Mouse (Mus musculus) hindbrain, embryonic 13.5 days (tissue): ENCODE results near the gene Stk24. TPM values are rescaled to one million over a fixed set of nuclear protein-coding genes. Genes with fewer than 3 reads are reported as not detected.
A peak's percentile ranks its signal among the peaks of the same experiment; 100 is the strongest.

Experiments
- ATAC-seq: fragments of 200-750 bp; cut with Nextera tagmentation; 2 replicates; pipeline ENCODE4 v1.8.0; 2017; ENCODE audit warnings: moderate TSS enrichment; ENCODE audit not compliant: low FRiP score
- H3K27ac ChIP-seq: fragments of 300-500 bp; sonication (generic); 2 replicates; pipeline ENCODE4 v1.5.1; 2015; ENCODE audit warnings: inconsistent platforms, mild to moderate bottlenecking, moderate library complexity
- H3K27me3 ChIP-seq: fragments of 300-500 bp; sonication (generic); 2 replicates; pipeline ENCODE4 v1.6.1; 2015; ENCODE audit warnings: mild to moderate bottlenecking, inconsistent platforms
- H3K36me3 ChIP-seq: fragments of 300-500 bp; sonication (generic); 2 replicates; pipeline ENCODE4 v1.6.1; 2015; ENCODE audit warnings: mild to moderate bottlenecking, inconsistent platforms
- H3K4me1 ChIP-seq: fragments of 300-500 bp; sonication (generic); replicated peaks from 2 replicates; pipeline ENCODE4 v1.6.1; 2015; ENCODE audit warnings: inconsistent platforms
- H3K4me2 ChIP-seq: fragments of 300-500 bp; sonication (generic); 2 replicates; pipeline ENCODE4 v1.6.1; 2015; ENCODE audit warnings: inconsistent platforms, mild to moderate bottlenecking, moderate library complexity
- H3K4me3 ChIP-seq: fragments of 300-500 bp; sonication (generic); 2 replicates; pipeline ENCODE4 v1.5.1; 2015; ENCODE audit warnings: mild to moderate bottlenecking, inconsistent platforms
- H3K9ac ChIP-seq: fragments of 300-500 bp; sonication (generic); 2 replicates; pipeline ENCODE4 v1.6.1; 2015; ENCODE audit warnings: mild to moderate bottlenecking, inconsistent platforms
- H3K9me3 ChIP-seq: fragments of 300-500 bp; sonication (generic); 2 replicates; pipeline ENCODE4 v1.6.1; 2016; ENCODE audit warnings: inconsistent platforms
- WGBS: fragments of 180-500 bp; shearing (Covaris S2); methylation state at CpG from one replicate; pipeline ENCODE4 v1.1.7; 2015; 5-methylcytosine and 5-hydroxymethylcytosine counted together
- polyA plus RNA-seq: library from polyadenylated mRNA; unstranded; fragments of >200 nt; fragmentation: Nextera tagmentation; extraction: Ambion mirVana; gene quantifications from 2 replicates; pipeline ENCODE4 v1.2.1, GENCODE M21; 2015

The Stk24 gene
- polyA plus RNA-seq, 1 experiment from 2014 or later, result 20.2 TPM

DNA sequence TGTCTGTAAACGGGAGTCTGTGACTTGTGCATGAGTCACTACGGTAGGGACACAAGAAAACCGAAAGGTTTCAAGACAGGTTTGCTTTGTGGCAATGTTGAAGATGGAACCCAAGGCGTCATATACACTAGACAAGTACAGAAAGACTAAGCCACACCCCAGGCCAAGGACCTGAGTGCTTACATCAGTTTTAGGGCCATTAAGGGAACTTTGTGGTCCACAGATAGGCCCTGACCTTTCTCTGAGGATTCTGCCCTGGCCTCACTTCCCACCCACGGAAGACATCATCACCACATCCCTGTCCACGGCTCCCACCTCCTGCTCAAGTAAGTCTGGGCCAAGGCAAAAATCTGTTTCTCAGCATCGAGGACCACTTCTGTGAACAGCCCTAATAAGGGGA lies 27.1 kb upstream of the Stk24 start:
- Histone ChIP-seq H3K36me3 (no peaks in the 10 kb centered on the region), H3K27ac (no peak overlapping the region), H3K9ac (no peak overlapping the region), H3K27me3 (no peaks in the 10 kb centered on the region), H3K4me1 (peaks cover 4% of the 10 kb centered on the region; the same call in 1 of the 2 replicates), H3K4me3 (no peak overlapping the region), H3K4me2 (no peak overlapping the region), H3K9me3 (no peaks in the 10 kb centered on the region)
- 91% methylated on average over 7 of the region's 7 CpGs for WGBS
- ATAC-seq, result no peak

DNA sequence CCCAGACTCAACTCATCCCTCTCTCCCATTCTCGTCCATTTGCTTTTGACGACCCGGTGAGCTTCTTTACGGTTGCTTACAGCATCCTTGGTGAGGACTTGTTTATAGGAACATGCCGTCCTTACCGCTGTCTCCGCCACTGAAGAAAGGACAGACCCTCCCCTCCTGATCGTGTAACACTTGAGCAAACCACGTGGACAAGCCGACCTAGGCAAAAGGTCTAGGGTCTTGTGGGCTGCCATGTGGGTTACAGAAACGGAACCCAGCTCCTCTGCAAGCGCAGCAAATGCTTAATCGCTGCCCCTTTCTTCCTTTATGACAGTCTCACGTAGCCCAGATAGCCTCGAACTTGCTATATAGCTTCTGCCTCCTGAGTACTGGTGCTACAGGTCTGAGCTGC lies 25.7 kb upstream of the Stk24 start:
- peak overlapping the region; percentile 49 for H3K4me2 ChIP-seq
- H3K27ac ChIP-seq, result no peak overlapping the region
- H3K9me3 ChIP-seq, result no peaks in the 10 kb centered on the region
- no peaks in the 10 kb centered on the region for H3K27me3 ChIP-seq
- ATAC-seq, result no peak
- WGBS, result 54% methylated on average over 15 of the region's 15 CpGs
- no peak overlapping the region for H3K9ac ChIP-seq
- H3K36me3 ChIP-seq, result no peaks in the 10 kb centered on the region
- H3K4me1 ChIP-seq, result peaks cover 4% of the 10 kb centered on the region; the same call in 1 of the 2 replicates
- peak overlapping the region; percentile 23 for H3K4me3 ChIP-seq

DNA sequence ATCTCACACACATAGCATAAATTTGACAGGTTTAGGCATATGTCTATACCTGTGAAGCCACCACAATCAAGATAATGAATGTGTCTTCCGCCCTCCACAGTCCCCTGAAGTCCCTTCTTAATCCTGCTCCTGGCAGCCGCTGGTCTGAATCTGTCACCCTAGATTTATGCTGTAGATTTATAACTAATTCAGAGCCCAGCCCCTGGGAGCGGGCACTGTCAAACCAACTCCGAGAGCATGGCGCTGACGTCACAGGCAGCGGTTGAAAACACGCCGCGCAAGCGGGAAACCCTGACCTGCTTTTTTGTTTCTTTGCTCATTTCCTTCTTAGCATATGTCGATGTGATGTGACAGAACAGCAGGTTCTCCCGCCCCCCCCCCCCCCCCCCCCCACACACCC lies 25.3 kb upstream of the Stk24 start:
- Histone ChIP-seq H3K27ac (no peak overlapping the region), H3K4me2 (peak overlapping the region; percentile 49), H3K27me3 (no peaks in the 10 kb centered on the region), H3K4me3 (peak overlapping the region; percentile 23), H3K36me3 (no peaks in the 10 kb centered on the region), H3K9me3 (no peaks in the 10 kb centered on the region), H3K9ac (0 out of 2 replicates have a peak overlapping the region, but pooled peaks have one; percentile 40), H3K4me1 (peaks cover 4% of the 10 kb centered on the region; the same call in 1 of the 2 replicates)
- peak; percentile 68; the same call in 1 of the 2 replicates for ATAC-seq
- 41% methylated on average over 13 of the region's 13 CpGs for WGBS

DNA sequence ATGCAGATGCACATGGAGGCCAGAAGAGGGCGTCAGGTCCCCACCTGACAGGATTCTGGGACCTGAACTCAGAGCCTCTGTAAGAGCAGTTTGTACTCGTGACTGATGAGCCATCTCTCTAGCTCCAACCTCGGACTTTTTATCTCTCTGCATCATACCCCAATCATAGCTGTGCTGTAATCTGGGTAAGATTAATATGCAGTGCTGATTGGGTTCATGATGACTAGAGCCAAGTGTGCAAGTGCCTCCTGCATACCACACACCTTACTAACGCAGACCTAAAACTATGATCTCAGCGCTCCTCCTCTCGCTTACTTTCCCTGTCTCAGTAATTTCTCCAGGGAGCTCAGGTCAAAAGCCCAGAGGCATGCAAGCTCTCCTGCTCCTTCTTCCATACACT lies 19.9 kb upstream of the Stk24 start:
- H3K4me3 ChIP-seq, result no peak overlapping the region
- H3K9ac ChIP-seq, result no peak overlapping the region
- 90% methylated on average over 6 of the region's 6 CpGs for WGBS
- H3K4me1 ChIP-seq, result no peaks in the 10 kb centered on the region
- ATAC-seq, result no peak
- H3K27me3 ChIP-seq, result no peaks in the 10 kb centered on the region
- H3K36me3 ChIP-seq, result no peaks in the 10 kb centered on the region
- H3K4me2 ChIP-seq, result no peak overlapping the region
- no peaks in the 10 kb centered on the region for H3K9me3 ChIP-seq
- H3K27ac ChIP-seq, result no peak overlapping the region

DNA sequence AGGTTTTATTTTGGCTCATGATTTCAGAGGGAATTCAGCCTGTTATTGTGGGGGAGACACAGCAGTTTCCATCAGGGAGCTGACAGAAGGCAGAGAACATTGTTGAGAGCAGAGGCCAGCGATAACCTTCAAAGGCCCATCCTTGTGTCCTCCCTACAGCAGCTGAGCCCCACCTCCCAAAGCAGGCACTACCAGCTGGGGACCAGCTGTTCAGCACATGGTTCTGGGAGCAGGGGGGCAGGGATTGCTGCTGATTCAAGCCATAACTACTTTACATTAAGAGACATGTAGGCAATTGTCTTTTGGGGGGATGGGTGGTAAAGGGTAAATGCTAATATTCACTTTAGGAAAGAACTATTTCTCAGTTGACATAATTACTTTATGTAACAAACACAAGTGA lies 17.7 kb upstream of the Stk24 start:
- Histone ChIP-seq H3K9me3 (no peaks in the 10 kb centered on the region), H3K4me1 (no peaks in the 10 kb centered on the region), H3K36me3 (no peaks in the 10 kb centered on the region), H3K4me3 (no peak overlapping the region), H3K9ac (no peak overlapping the region), H3K4me2 (no peak overlapping the region), H3K27ac (no peak overlapping the region), H3K27me3 (no peaks in the 10 kb centered on the region)
- WGBS, result 35% methylated on average over 1 of the region's 1 CpGs
- no peak for ATAC-seq

DNA sequence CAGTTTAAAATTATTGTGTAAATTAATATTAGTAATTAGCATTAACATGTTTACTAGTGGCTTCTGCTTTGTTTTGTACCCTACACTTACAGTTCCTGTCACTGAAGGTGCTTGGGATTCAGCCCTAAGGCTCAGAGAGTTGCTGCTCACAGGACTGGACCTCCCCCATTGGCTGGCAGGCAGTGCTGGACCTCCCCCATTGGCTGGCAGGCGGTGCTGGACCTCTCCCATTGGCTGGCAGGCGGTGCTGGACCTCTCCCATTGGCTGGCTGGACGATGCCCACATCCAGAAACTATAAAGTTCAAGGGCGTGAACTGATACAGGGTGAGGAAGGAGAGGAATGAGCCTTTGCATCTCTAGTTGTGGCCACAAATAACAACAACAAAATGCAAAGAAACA lies 15.3 kb upstream of the Stk24 start:
- no peak for ATAC-seq
- no peaks in the 10 kb centered on the region for H3K4me1 ChIP-seq
- WGBS, result 88% methylated on average over 4 of the region's 4 CpGs
- H3K36me3 ChIP-seq, result no peaks in the 10 kb centered on the region
- H3K27me3 ChIP-seq, result no peaks in the 10 kb centered on the region
- H3K9me3 ChIP-seq, result no peaks in the 10 kb centered on the region
- no peak overlapping the region for H3K27ac ChIP-seq
- no peak overlapping the region for H3K9ac ChIP-seq
- H3K4me2 ChIP-seq, result no peak overlapping the region
- H3K4me3 ChIP-seq, result no peak overlapping the region

DNA sequence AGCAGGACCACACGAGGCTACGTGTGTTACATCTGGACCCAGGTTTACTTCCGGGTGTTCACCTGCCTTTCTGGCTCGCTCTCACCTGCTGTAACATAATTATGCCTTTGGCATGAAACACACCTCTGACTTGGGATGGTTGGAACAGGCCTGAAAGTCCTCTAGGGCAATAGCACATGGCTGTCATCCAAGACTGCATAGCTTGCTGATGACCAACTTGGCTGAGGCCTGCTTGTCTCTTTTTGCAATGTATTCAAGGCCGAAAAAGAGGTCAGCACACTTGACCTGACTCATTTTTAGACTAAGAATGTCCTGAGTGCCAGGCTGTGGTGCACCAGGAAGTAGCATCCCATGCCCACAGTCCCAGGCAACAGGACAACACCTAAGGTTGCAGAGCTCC lies 12.1 kb upstream of the Stk24 start:
- no peaks in the 10 kb centered on the region for H3K36me3 ChIP-seq
- H3K9ac ChIP-seq, result no peak overlapping the region
- H3K4me3 ChIP-seq, result no peak overlapping the region
- H3K4me2 ChIP-seq, result no peak overlapping the region
- 88% methylated on average over 5 of the region's 5 CpGs for WGBS
- no peaks in the 10 kb centered on the region for H3K9me3 ChIP-seq
- no peak overlapping the region for H3K27ac ChIP-seq
- H3K4me1 ChIP-seq, result no peaks in the 10 kb centered on the region
- no peak for ATAC-seq
- no peaks in the 10 kb centered on the region for H3K27me3 ChIP-seq

DNA sequence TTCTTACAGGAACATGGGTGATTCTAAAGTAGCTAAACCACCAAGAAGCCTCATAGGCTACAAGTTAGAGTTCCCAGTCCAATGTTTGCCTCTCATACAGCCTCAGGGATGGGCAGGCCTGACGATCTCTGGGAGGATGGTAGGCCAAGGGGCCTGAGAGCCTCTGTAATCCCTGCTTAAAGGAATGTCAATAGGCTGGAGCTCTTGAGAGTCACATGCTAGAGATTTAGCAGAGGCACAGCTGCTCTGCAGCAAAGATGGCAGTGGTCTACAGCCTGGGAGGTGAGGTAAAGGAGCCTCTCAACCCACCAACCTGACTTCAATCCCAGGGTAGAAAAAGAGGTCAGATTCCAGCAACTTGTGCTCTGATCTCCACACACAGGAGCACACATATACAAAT lies 7.9 kb upstream of the Stk24 start:
- no peak overlapping the region for H3K27ac ChIP-seq
- WGBS, result 79% methylated on average over 1 of the region's 1 CpGs

DNA sequence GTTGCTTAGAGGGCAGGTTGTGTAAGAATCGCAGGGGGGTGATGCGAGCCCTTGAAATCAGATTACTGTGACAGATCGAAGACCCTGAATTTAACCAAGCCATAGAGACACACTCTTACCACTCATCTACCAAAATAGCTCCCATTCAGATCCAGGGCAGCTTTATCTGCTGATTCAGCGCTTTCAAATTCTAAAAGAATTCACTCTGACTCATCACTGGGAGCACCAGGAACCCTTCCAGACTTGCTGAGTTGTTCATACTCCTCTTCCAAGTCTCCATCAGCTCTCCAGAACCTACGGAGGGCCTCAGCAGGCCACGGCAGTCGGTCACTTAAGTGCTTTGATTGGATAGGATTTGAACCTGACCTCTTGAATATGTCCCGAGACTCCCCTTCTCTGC lies 5.6 kb upstream of the Stk24 start:
- H3K9ac ChIP-seq, result no peak overlapping the region
- no peaks in the 10 kb centered on the region for H3K9me3 ChIP-seq
- no peaks in the 10 kb centered on the region for H3K36me3 ChIP-seq
- no peak overlapping the region for H3K4me3 ChIP-seq
- WGBS, result 94% methylated on average over 8 of the region's 8 CpGs
- no peak overlapping the region for H3K27ac ChIP-seq
- no peaks in the 10 kb centered on the region for H3K27me3 ChIP-seq
- H3K4me2 ChIP-seq, result no peak overlapping the region
- ATAC-seq, result no peak
- no peaks in the 10 kb centered on the region for H3K4me1 ChIP-seq

More for the DNA sequence above, 7.9 kb upstream of the Stk24 start:
- H3K36me3 ChIP-seq, result no peaks in the 10 kb centered on the region
- ATAC-seq, result no peak
- no peak overlapping the region for H3K4me3 ChIP-seq
- H3K4me1 ChIP-seq, result no peaks in the 10 kb centered on the region
- H3K27me3 ChIP-seq, result no peaks in the 10 kb centered on the region
- H3K9me3 ChIP-seq, result no peaks in the 10 kb centered on the region
- H3K4me2 ChIP-seq, result no peak overlapping the region
- no peak overlapping the region for H3K9ac ChIP-seq

DNA sequence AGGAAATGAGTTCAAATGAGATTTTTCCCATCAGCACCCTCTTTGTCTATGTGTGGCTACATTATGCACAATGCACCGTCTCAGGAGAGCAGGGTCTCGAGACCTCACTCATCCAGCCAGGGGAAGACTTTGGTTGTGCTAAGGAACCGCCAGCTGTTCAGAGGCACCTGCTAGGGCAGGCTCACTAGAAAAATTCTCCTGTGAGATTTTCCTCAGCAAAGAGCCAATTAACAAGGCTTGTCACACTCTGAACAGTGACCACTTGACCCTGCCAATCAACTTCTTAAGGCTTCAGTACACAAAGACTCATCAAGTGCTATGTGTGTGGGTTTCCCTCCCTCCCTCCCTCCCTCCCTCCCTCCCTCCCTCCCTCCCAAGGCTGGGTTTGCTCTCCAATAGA lies 4.0 kb upstream of the Stk24 start:
- no peaks in the 10 kb centered on the region for H3K36me3 ChIP-seq
- no peaks in the 10 kb centered on the region for H3K9me3 ChIP-seq
- 22% methylated on average over 3 of the region's 3 CpGs for WGBS
- H3K4me1 ChIP-seq, result peaks cover 8% of the 10 kb centered on the region
- H3K4me3 ChIP-seq, result no peak overlapping the region
- no peaks in the 10 kb centered on the region for H3K27me3 ChIP-seq
- H3K9ac ChIP-seq, result no peak overlapping the region
- ATAC-seq, result no peak
- H3K4me2 ChIP-seq, result no peak overlapping the region
- H3K27ac ChIP-seq, result no peak overlapping the region

DNA sequence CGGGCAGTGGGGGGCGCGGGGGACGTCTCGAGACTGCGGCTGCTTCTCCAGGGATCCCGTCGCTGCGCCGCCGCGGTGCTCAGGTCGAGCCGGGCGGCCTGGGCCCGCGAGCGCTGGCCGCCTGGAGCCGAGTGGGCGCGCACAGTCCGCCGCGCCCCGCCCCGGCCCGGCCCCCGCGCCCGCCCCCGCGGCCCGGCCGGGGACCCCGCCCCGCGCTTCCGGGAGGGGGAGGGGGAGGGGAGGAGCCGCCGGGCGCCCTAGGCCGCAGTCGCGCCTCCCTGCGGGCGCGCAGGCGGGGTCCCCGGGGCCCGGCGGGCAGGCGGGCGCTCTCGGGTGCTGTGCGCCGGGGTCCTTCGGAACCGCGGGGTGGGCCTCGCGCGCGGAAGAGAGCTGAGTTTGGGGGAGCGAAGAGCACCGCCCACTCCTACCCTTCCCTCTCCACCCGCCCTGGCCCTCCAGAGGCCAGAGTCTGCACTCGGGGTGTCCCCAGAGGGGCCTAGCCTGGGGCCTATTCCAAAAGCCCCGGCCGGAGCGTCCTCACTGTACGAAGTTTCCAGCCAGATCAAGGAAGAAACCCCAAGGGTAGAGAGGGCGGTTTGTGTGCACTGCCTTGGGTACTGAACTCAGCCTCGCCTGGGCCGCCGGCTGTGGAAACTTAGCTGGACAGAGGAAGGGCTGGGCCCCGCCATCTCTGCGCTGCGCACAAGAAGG lies 540 bp downstream of the Stk24 start:
- Histone ChIP-seq H3K36me3 (no peaks in the 10 kb centered on the region), H3K4me2 (peak overlapping the region; percentile 91), H3K4me3 (peak overlapping the region; percentile 96), H3K4me1 (peaks cover 35% of the 10 kb centered on the region), H3K27ac (peak overlapping the region; percentile 88), H3K9me3 (no peaks in the 10 kb centered on the region), H3K27me3 (no peaks in the 10 kb centered on the region), H3K9ac (peak overlapping the region; percentile 95)
- under 1% methylated on average over 57 of the region's 79 CpGs for WGBS
- peak; percentile 90 for ATAC-seq

DNA sequence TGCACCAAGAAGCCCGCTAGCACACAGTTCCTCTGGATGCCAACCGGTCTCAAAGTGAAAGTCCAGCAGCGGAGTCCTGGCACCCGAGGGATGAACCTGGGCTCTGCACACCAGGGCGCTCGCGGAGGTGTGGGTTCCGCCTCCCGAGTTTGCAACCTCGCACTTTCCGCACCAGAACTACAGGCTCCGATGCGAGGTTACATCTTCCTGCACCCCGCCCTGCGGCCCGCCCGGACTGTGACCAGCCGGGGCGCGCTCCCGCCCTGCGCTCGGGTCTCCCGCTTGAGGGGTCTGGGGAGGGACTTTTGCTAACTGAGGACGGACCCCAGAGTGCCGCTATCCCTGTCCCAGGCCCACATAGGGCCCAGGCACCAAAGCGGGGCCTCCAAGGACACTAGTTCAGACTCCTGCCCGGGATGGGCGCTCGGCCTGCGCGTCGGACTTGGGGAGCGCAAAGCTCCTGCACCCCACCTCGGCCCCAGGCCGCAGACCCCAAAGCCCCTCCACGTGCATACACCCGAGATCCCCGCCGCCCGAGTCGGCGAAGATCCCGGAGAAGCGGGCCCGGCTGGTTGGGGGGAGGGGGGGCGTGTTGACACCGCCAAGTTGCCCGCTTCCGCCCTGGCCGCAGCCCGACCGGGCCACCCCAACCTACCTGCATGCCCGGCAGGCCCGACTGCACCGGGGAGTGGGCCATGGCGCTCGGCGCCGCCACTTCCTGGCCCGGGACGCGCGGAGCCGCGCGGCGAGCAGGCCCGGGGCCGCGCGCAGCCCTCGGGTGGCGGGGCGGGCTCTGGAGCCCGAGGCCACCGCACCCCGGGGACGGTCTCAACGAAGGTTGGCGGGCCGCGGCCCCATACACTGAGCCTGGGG lies 1.3 kb downstream of the Stk24 start:
- Histone ChIP-seq H3K9me3 (no peaks in the 10 kb centered on the region), H3K36me3 (no peaks in the 10 kb centered on the region), H3K4me1 (peaks cover 37% of the 10 kb centered on the region), H3K4me2 (peak overlapping the region; percentile 91), H3K4me3 (peak overlapping the region; percentile 96), H3K27ac (peak overlapping the region; percentile 88), H3K9ac (peak overlapping the region; percentile 95), H3K27me3 (no peaks in the 10 kb centered on the region)
- peak; percentile 77 for ATAC-seq
- under 1% methylated on average over 81 of the region's 83 CpGs for WGBS
